Mouse (Mus musculus) hindlimb bud, embryonic 11.5 days (tissue): ENCODE measurements around the gene March10.

Source experiments
- DNase-seq: peaks from one replicate; pipeline ENCODE4 v3.0.0-alpha.2; 2012; ENCODE audit warnings: low read depth, low spot score; ENCODE audit errors: extremely low spot score

March10 gene

DNA sequence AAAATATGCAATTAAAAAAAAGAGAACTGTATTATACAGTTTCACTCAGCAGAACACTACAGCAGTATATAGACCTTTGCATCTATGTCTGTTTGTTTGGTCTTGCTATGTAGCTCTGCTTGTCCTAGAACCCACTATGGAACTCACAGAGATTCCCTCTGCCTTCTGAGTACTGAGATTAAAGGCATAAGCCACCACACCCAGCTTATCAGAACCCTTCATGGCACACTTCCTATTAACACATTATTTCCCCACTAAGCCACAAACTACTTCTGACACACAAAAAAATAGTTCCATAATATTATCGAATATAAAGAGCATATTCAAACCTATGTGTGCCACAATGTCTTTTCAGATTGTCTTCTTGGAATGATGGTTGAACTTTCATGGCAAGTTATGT, 42.5 kb downstream of the March10 start:
- no peak for DNase-seq

DNA sequence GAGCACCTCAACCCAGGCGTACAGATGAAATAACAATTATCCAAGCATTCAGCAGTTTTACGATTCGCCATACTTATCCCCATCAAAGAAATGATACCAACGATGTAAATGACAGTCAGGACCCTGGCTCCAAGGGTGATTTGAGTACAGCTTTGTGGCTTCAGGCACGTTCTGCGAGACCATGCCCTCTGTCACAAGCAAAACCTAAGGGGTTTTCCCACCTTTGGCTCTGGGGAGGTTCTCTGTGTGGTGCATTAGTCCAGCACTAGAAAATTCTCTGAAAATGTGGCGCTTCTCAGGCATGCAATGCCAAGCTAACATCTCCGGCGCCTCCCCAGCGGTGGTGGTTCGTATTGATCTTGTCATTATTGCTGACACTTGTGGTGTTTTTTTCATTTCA, 47.1 kb downstream of the March10 start:
- DNase-seq, result no peak

DNA sequence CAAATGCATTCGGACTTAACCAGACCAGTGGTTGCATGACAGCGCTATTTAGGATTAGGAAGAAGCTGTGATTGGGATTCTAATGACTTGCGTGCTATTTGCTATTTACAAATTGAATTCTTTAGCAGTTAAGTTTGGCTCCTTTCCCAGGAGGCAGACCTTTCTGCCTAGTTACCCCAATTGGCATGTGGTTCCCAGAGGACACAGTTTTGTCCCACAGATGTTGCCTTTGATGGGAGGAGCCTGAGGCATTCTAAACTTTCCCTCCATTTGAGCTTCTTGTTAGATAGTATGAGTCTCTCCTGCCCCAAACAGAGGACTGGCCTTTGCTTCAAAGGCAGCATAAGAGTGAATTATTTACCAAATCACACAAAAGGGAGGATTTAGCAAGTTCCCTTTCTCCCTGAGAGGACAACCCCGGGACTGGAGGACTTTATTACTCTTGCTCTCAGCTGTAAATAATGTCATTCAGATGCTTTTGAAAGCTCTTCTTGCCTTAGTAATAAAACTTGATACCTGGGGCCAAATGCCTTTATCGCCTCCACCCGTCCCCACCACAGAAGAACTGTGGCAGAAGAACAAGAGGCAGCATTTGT, 48.6 kb downstream of the March10 start:
- no peak for DNase-seq

GRCm38 (mm10) chr11:105402355-105402754, 54.2 kb downstream of the March10 start:
- no peak for DNase-seq

DNA sequence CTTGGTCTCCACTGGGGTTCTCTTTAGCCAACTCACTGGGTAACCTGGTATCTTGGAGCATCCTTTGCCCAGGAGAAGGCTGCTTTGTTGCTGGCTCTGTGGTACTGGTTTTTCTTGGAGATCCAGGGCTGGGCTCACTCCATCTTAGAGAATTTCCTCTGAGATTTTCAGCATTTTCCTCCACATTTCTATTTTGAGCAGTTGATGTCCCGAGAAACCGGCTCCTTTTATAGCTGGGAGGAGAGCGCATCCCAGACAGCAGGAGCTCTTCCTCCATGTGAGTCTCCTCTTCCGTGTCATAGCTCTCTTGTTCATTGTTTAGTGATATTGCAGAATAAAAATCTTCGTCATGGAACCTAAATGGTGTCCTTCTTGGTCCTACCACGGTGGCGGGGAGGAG, 66.2 kb downstream of the March10 start:
- DNase-seq, result no peak

DNA sequence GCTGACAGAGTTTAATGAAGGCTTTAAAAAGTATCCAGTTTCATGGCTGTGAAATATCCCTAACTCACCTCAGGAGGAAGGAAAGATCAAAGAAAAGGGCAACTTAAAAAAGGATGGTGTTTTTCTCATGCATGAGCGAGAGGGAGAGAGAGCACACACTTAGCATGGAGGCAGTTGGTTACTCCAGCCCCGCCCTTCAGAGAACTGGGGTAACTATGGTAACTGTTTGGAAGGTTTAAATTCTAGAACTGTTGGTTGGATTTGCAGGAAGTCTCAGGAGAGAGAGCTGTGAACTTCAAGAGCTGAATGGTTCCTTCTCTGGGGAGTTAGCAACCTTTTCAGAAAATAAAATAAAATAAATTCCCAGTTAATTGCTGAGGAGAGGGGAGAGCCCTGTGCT, 67.9 kb downstream of the March10 start:
- peak; percentile 30 for DNase-seq

GRCm38 (mm10) chr11:105385266-105385665, 71.3 kb downstream of the March10 start:
- DNase-seq, result no peak

- DNase-seq, result no peak
Observed at GRCm38 (mm10) chr11:105375821-105376235, 80.7 kb downstream of the March10 start.

DNA sequence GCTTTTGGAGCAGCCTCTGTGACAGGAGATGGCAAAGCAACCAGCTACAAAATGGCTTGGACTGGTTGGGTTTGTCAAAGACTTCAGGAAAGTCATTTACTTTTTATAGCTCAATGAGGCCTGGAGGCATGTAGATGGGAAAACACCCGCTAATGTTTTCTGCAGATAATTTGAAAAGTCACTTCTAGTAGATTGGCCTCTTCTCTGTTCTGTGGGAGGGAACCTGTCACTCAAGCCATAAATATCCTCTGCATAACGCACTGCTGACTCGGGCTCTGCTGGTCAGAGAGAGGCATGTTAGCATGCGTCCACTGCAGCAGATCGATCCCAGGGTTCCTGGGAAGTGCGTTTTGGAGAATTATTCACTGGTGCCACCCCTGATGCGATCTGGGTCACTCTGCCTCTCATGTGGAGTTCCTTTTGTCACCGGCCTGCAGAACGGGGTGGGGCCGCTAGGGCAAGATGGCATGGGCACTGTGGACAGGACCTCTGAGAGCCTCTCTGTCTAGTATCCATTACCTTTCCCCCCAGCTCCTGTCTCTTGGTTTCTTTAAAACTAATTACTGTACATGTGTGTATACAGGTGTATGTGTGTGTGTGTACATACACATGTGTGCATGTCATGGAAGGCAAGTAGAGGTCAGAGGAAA, 81.9 kb downstream of the March10 start:
- DNase-seq, result no peak

DNA sequence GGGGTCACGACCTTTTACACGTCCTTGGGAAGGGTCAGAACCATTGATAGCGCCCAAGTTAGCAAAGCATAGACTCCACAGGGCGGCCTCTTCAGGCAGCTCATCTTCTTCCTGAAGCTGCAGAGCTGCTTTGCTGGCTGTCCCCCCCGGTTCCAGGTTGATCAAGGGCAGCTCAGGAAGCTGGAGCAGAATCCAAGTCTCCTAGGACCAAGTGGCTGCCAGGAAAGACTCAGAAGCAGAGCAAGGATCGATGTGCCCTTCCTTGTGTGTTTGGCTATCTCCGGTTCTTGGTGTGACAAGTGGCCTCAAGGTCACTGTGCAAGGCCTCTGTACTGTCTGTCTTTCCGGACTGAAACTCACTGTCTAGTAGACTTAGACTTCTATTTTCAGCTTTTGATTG, 82.7 kb downstream of the March10 start:
- no peak for DNase-seq

- DNase-seq, result no peak
Observed at GRCm38 (mm10) chr11:105371818-105372217, 84.7 kb downstream of the March10 start.

- no peak for DNase-seq
Observed at GRCm38 (mm10) chr11:105369526-105370386, 86.8 kb downstream of the March10 start.

GRCm38 (mm10) chr11:105368833-105369232, 87.7 kb downstream of the March10 start:
- no peak for DNase-seq

GRCm38 (mm10) chr11:105367163-105367562, 89.4 kb downstream of the March10 start:
- DNase-seq, result no peak

DNA sequence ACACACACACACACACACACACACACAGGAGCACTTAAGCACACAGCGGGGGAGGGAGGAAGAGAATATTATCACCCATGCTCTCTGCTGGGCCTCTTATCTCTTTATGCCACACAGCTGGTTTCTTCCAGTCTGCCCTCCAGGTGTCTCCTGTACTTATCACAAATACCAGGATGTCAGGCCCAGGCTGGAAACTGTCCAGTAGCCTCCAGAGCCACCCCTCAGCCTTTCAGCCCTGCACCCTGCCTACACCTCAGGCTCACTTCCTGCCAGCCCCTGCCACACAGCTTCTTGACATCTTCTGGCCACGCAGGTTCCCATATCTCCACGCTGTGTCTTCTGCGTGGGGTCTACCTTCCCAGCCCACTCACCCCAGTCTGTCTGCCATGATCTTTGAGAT, 90.5 kb downstream of the March10 start:
- DNase-seq, result no peak

DNA sequence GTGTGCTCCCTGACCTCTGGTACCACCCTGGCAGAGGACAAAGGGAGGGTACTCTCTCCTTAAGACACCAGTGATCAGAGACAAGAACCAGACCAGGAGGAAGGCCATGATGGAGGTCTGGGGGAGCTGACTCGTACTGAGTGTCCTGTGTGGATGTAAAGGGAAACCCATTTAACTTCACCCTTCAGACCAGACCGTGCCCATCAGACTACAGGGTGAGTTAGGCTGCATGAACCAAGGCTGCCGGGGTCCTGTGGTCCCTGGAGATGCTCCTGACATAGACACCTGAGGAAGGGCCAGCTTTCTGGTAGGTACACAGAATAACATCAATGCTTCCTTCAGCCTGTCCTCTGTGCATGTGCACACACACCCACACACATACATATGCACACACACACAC, 90.9 kb downstream of the March10 start:
- no peak for DNase-seq

DNA sequence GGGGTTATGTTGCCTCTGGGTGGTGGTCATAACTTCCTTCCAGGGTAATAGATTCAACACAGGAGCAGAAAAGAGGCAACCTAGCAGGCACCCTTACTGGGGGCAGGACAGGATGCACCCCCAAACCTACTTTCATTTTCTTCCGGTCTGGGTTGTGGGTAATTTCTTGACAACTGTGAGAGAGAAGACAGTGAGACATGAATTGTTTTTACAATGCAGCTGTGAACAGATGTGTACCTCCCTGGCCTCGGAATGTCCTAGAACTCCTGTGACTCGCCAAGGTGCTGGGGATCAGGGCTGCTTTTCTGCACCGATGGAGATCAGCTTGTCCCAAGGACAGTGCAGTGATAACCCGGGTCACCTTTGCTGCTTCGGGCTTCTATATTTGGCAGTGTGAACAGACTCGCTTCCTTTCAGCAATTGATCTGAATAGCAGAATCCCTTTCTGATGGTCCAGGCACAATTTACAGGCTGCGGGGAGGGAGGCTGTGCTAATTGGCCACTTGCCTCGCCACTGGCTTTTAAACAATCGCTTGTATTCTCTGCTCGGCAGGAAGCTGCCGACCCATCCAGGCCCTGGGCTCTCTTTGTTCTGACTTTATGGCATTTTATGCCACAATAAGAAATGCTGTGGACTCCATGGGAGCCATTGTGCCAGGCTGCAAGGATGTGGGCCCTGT, 92.0 kb downstream of the March10 start:
- no peak for DNase-seq

GRCm38 (mm10) chr11:105363598-105364385, 92.7 kb downstream of the March10 start:
- no peak for DNase-seq

DNA sequence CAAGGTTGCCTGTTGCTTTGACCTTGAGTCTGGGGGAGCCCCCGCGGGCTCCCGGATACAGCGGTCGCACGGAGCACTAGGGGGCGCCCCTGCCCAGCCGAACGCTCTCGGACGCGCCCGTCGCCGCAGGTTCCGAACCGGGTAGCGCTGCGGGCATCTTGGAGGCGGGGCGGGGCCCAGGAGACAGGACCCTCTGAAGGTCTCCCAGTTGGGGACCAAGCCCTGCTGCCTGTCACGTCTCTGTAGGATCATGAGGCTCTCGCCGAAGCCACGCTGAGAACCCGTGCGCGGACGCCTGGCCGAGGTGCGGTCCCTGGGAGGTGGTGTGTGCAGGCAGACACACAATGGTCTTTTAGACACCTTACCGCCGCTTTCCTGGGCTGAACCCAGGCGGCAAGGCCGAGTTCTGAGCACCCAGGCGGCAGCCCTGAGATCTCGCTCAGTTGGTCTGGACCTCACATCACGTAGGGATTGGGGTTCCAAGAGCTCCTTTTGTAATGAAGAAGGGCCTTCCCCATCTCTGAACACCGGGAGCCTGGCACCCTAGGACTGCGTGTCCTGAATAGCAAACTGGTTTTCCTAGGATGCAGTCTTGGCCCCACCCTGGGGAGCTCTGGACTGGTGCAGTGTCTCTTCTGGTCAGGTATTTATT, 93.5 kb downstream of the March10 start:
- DNase-seq, result no peak
